Mouse (Mus musculus) ovary, postnatal 14 days (tissue): ENCODE results near the gene Tpm4.

ENCODE experiments used
- DNase-seq: peaks from one replicate; pipeline ENCODE4 v3.0.0; 2022; ENCODE audit warnings: low spot score

Tpm4 gene

GRCm38 (mm10) chr8:72189417-72190214 lies 54.8 kb downstream of the Tpm4 start, which contains the start of gene Hsh2d:
Gene Hsh2d, plus strand, starts transcription at chr8:72189638.
- no peak for DNase-seq

GRCm38 (mm10) chr8:72190215-72190539 lies 55.4 kb downstream of the Tpm4 start:
- DNase-seq, result no peak

- DNase-seq, result no peak
Observed at GRCm38 (mm10) chr8:72192065-72192464, 57.3 kb downstream of the Tpm4 start.

GRCm38 (mm10) chr8:72197997-72198396 lies 63.2 kb downstream of the Tpm4 start:
- DNase-seq, result no peak
